Mouse (Mus musculus) C2C12 (cell line): Measurements from ENCODE around the gene Syvn1. TPM values are rescaled to one million over a fixed set of nuclear protein-coding genes. Genes with fewer than 3 reads are reported as not detected.
A peak's percentile ranks its signal among the peaks of the same experiment; 100 is the strongest.

ENCODE experiments used
- H3K27me3 ChIP-seq: one replicate; pipeline ENCODE4 v1.6.1; 2011; ENCODE audit not compliant: control insufficient read depth, insufficient read depth, insufficient read length
- H3K36me3 ChIP-seq: one replicate; pipeline ENCODE4 v1.6.1; 2011; ENCODE audit not compliant: control insufficient read depth, insufficient read depth
- H3K4me3 ChIP-seq: one replicate; pipeline ENCODE4 v1.5.1; 2011; ENCODE audit warnings: mild to moderate bottlenecking, control low read depth; ENCODE audit not compliant: poor library complexity, insufficient read depth, severe bottlenecking
- H3K79me2 ChIP-seq: one replicate; pipeline ENCODE4 v1.6.1; 2011; ENCODE audit not compliant: control insufficient read depth, insufficient read depth
- H3K79me3 ChIP-seq: one replicate; pipeline ENCODE4 v1.6.1; 2011; ENCODE audit warnings: low read depth, control low read depth
- H3ac ChIP-seq: one replicate; pipeline ENCODE3; 2011; ENCODE audit warnings: low read depth; ENCODE audit not compliant: control insufficient read depth, insufficient read length
- CEBPB ChIP-seq: IDR thresholded peaks from one replicate; pipeline ENCODE4 v1.6.1; 2011; ENCODE audit warnings: low read depth, mild to moderate bottlenecking, control low read depth, moderate library complexity
- CTCF ChIP-seq: IDR thresholded peaks from one replicate; pipeline ENCODE4 v1.5.1; 2011; ENCODE audit not compliant: control insufficient read depth, insufficient read depth, insufficient read length
- FOSL1 ChIP-seq: IDR thresholded peaks from one replicate; pipeline ENCODE4 v1.8.0; 2011; ENCODE audit warnings: mild to moderate bottlenecking, low read length; ENCODE audit not compliant: poor library complexity, insufficient read depth, severe bottlenecking
- MAX ChIP-seq: IDR thresholded peaks from one replicate; pipeline ENCODE4 v1.6.1; 2011; ENCODE audit warnings: mild to moderate bottlenecking, control low read depth
- MYOD1 ChIP-seq: IDR thresholded peaks from one replicate; pipeline ENCODE4 v1.6.1; 2011; ENCODE audit warnings: low read depth; ENCODE audit not compliant: control insufficient read depth, insufficient read length
- MYOG ChIP-seq: IDR thresholded peaks from one replicate; pipeline ENCODE4 v1.6.1; 2011; ENCODE audit not compliant: control insufficient read depth, insufficient read length; ENCODE audit errors: extremely low read depth
- USF1 ChIP-seq: IDR thresholded peaks from one replicate; pipeline ENCODE4 v1.6.1; 2011; ENCODE audit warnings: low read depth, mild to moderate bottlenecking, control low read depth, moderate library complexity
- polyA plus RNA-seq: library from polyadenylated mRNA; unstranded; fragments of >200 nt; fragmentation: generic; extraction: Trizol; gene quantifications from one replicate; pipeline ENCODE4 v1.2.1, GENCODE M21; 2012; ENCODE audit warnings: missing spikeins

The Syvn1 gene
- polyA plus RNA-seq, 1 experiment: 18.7 TPM

DNA sequence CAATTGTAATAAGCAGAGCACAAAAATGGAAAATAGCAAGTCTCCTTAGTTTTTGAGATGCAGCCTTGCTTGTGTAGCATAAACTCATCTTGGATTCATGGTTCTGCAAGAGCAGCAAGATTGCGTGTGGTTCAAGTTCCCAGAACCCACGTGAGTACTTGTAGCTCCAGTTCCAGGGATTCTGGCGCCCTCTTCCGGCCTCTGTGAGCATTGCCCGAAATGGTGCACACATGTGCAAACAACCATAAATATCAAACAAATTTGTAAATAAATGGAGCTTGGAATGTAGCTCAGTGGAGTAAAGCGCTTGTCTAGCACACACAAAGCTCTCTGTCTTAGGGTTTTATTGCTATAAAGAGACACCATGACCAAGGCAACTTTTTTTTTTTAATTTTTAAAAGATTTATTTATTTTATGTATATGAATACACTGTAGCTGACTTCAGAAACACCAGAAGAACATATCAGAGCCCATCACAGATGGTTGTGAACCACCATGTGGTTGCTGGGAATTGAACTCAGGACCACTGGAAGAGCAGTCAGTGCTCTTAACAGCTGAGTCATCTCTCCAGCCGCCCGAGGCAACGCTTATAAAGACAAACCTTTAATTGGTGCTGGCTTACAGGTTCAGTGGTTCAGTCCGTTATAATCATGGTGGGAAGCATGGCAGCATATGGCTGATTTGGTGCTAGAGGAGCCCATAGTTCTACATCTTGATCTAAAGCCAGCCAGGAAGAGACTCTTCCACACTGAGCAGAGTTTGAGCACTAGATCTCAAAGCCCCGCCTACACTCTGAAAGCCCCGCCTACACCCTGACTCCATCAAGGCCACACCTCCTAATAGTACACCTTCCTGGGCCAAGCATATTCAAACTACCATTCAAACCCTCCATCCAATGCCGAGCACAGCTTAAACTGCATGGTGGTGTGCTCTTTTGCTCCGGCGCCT lies 28.0 kb upstream of the Syvn1 start:
- H3K36me3 ChIP-seq: no peaks in the 10 kb centered on the region
- H3K79me2 ChIP-seq: peaks cover 12% of the 10 kb centered on the region
- H3K27me3 ChIP-seq: peaks cover 10% of the 10 kb centered on the region
- H3K79me3 ChIP-seq: no peaks in the 10 kb centered on the region
- no peak overlapping the region for H3ac ChIP-seq
- no peak overlapping the region for H3K4me3 ChIP-seq
- peak; percentile 64 for TF ChIP-seq CTCF
- no peak for TF ChIP-seq MYOD1
- TF ChIP-seq MYOG: no peak
- no peak for TF ChIP-seq FOSL1
- TF ChIP-seq CEBPB: no peak
- no peak for TF ChIP-seq MAX
- peak; percentile 85 for TF ChIP-seq USF1

GRCm38 (mm10) chr19:6020276-6020675 lies 26.1 kb upstream of the Syvn1 start:
- TF ChIP-seq USF1 (no peak), FOSL1 (no peak), MAX (no peak), CTCF (no peak), MYOD1 (no peak), CEBPB (no peak), MYOG (no peak)

DNA sequence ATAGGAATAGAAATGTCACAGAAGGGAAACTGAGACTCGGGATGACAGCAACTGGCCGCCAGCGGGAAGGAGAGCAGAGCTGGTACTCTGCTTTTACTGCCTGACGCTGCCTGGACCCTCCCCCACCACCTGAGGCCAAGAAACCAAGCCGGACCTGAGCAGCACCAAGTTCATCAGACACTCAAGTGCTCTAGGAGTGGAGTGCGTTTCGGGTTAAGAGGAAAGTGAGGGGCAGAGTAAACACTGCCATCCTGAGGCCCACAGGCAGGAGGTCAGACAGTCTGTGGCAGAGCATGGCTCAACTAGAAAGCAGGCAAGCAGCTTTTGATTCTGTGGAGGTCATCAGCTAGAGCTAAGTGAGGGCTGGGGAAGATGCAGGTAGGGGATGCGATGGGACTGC lies 23.3 kb upstream of the Syvn1 start:
- no peaks in the 10 kb centered on the region for H3K79me2 ChIP-seq
- H3ac ChIP-seq: no peak overlapping the region
- H3K79me3 ChIP-seq: no peaks in the 10 kb centered on the region
- no peak for TF ChIP-seq CTCF
- TF ChIP-seq USF1: no peak
- TF ChIP-seq FOSL1: no peak
- TF ChIP-seq MYOG: no peak
- TF ChIP-seq CEBPB: no peak
- TF ChIP-seq MAX: no peak
- TF ChIP-seq MYOD1: no peak
- H3K4me3 ChIP-seq: no peak overlapping the region
- no peaks in the 10 kb centered on the region for H3K36me3 ChIP-seq
- H3K27me3 ChIP-seq: peaks cover 29% of the 10 kb centered on the region

More at GRCm38 (mm10) chr19:6020276-6020675, 26.1 kb upstream of the Syvn1 start:
- H3K4me3 ChIP-seq: no peak overlapping the region
- no peaks in the 10 kb centered on the region for H3K36me3 ChIP-seq
- peaks cover 24% of the 10 kb centered on the region for H3K27me3 ChIP-seq
- no peaks in the 10 kb centered on the region for H3K79me3 ChIP-seq
- no peak overlapping the region for H3ac ChIP-seq
- H3K79me2 ChIP-seq: no peaks in the 10 kb centered on the region

- Histone ChIP-seq H3K4me3 (no peak overlapping the region), H3K79me3 (no peaks in the 10 kb centered on the region), H3K79me2 (no peaks in the 10 kb centered on the region), H3K27me3 (peaks cover 29% of the 10 kb centered on the region), H3K36me3 (no peaks in the 10 kb centered on the region), H3ac (no peak overlapping the region)
- TF ChIP-seq MYOG (no peak), MAX (no peak), USF1 (no peak), FOSL1 (no peak), MYOD1 (no peak), CEBPB (no peak), CTCF (no peak)
Measured at GRCm38 (mm10) chr19:6023930-6024329, 22.4 kb upstream of the Syvn1 start.

- H3K36me3 ChIP-seq: no peaks in the 10 kb centered on the region
- H3ac ChIP-seq: no peak overlapping the region
- H3K27me3 ChIP-seq: peaks cover 16% of the 10 kb centered on the region
- no peak overlapping the region for H3K4me3 ChIP-seq
- H3K79me3 ChIP-seq: no peaks in the 10 kb centered on the region
- no peaks in the 10 kb centered on the region for H3K79me2 ChIP-seq
- TF ChIP-seq USF1 (no peak), CEBPB (no peak), MYOG (no peak), FOSL1 (no peak), CTCF (no peak), MYOD1 (no peak), MAX (no peak)
Measured at GRCm38 (mm10) chr19:6028991-6029390, 17.4 kb upstream of the Syvn1 start.
